Mouse (Mus musculus): ENCODE measurements around the gene Dnajc5.
A peak's percentile ranks its signal among the peaks of the same experiment; 100 is the strongest.

The Dnajc5 gene

DNA sequence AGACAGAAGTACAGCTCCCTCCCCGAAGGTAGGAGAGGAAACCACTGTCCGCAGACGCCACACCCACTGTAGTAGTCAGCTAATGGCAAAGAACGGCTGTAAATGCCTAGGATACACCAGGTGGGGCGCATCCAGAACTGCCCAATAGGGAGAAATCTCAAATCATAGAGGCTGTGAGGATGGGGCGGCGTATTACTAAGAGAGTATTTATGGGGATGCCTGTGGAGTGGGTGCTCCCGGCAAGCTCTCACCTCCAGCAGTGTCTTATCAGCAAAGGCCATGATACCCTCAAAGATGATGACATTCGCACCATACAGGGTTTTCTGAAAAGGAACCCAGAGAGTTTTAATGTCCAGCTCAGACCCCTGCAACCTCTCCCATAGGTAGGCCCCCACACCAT is 53.7 kb downstream of the Dnajc5 start:
- DNase-seq: peak; percentile 33

DNA sequence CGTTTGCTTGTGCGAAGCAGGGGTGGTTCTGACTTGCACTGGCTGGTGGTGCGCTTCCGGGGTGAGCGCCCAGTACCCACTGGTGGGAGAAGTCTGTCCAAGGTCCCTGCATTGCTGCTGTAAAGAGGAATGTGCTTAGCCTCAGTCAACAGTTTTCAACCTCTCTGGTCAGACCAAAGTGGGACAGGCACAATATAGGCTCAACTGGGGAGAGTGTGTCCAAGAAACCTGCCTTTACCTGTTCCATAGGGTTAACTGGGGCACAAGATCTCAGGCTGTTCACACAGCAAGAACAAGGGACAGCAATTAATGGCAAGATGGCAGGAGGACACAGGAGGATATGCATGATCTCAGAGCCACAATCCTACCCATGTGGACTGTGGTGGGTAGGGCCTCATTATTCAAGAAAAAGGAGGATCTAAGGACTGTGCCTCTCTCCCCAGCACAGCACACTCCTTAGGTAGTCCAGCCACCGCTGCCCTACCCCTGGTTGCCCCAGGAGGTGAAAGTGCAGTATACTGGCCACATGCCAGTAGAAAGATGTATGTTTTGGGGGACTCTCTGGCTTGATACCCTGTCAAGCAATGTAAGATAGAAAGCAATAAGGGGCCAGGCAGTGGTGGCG is 54.7 kb downstream of the Dnajc5 start:
- DNase-seq: peak; percentile 31

DNA sequence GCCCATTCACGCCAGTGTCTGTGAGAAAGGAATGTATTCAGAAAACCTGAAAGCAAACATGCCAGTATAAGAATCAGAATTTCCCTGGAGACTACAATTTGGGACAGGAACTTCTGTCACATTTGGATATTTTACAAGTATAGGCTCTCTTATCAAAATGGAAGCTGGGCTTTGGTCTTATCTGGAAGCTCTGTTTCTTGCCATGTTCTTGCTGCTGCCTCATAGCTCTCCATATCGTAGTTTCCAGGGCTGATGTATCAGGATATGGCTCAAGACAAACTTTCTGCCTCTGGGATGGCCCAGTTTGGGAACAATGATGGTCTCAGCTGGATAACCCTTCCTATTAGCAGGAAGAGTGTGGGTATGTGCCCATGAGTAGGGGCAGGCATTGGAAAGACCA is 56.3 kb downstream of the Dnajc5 start:
- DNase-seq: peak; percentile 14

DNA sequence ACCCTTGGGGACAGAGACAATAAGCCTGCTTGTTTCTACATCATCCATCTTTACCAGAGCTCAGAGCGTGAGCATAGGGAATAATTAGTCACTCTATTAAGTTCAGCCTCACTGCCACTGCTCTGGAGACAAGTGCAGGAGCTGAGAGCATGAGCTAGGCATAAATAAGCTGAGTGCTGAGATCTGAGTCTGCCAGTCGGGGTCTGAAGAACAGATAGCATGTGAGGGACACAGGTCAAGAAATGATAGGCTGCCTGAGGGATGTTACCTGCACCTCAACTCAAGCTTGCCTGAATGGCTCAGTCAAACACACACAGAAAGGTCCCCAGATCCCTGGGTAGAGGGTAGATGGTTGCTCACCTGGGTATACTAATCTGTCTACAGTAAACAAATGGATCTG is 56.8 kb downstream of the Dnajc5 start:
- DNase-seq: peak; percentile 25

DNA sequence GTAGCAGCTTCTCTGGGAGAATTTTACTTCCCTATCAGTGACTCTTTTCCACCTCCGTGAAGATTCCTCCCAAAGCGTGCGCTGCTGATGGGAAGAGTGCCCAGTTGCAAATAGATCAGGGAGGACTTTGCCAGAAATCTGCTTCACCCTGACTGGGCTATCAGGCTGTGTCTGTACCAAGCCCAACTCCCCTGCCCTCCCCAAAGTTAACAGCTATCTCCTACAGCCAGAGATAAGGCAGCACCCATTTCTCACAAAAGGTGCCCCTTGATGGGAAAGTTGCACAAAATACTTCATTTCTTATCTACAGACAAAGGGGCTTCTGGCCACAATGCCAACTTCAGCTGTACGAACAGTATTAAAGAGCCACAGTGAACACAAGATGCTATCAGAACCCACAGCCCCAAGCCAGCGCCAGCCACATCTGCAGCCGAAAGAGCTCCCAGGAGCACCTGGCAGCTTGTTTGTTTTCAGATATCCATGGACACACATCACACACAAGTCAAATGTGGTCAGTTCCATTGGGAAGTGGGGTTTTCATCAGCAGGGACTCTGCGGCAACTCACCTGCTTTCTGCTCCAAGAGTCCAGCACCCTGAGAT is 57.8 kb downstream of the Dnajc5 start:
- peak; percentile 78 for DNase-seq

DNA sequence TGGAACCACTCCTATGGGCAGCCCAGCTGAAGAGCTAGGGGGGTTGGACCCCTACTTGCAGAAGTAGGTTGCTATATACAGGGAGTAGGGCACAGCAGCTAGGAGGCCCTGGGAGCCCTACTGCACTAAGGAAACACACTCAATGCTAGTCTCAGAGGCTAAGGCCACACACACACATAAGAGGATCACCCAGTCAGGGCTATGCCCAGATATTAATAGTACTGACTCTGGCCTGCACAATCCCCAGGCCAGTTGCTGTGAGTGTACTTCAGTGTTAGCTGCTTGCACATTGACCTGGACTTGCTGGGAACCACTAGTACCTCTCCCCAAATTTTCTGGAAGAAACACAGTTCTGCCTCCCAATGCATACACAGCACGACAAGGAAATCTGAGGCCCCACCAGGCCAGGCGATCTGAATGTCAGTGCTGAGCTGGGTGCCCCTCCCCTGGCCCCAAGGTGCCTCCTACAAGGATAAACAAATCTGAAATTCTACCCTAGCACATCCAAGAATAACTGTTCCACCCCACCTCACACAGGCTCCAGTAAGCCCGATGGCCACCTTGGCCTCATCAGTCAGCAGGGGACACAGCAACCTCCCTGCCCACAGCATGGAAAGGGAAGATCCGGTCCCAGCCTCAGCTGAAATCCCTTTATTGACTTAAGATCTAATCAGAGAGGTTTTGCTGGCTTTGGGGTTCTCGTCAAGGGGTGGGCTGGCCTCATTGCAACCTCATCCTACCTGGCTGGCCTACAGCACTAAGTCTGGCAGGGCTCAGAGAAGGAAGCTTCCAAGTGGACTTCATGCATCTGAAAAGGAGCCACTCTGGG is 58.7 kb downstream of the Dnajc5 start:
- DNase-seq: peak; percentile 34

DNA sequence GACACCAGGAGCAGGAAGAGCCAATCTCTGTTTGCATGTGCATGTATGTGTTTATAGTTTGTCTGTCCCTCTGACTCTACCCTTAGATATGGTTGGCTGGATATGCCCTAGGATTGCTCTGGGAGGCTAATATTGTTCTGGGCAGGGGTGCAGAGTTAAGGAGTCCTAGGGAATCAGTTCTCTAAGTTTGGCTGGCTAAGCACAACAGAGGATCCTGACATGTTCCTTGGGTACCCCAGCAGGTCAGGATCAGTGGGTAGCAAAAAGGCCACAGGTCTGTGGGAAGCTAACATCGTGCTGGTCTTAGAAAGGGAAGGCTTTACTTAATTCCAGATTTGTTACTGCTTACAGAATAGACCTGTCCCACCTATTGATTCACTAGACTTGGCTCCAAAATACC is 59.4 kb downstream of the Dnajc5 start:
- DNase-seq: peak; percentile 20

DNA sequence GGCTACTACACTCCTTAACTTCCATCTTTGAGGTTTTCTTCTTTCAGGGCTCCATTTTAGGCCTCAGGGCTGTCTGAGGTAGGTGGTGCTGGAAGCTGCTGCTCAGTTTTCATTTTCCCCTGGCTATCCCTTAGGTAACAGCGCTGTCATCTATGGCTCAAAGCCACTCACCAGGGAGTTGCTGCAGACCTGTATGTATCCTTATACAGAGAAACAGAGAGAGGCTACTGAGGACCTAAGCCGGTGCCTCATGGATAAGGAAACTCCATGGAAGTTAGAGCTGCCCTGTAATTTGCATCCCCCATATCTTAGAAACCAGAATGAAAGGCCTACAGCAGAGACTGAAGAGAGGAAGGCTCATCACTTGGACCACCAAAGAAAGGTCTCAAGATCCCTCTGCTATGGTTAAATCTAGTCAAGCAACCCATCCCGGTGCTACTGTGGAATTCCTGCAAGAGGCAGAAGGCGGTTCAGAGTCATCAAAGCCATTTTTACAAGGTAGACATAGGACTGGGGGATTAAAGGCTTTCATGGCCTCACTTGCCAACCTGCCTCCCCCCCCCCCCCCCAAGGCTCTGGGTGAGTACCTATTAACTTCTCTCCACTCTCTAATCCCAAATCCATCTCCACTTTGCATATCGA is 60.0 kb downstream of the Dnajc5 start:
- DNase-seq: no peak

DNA sequence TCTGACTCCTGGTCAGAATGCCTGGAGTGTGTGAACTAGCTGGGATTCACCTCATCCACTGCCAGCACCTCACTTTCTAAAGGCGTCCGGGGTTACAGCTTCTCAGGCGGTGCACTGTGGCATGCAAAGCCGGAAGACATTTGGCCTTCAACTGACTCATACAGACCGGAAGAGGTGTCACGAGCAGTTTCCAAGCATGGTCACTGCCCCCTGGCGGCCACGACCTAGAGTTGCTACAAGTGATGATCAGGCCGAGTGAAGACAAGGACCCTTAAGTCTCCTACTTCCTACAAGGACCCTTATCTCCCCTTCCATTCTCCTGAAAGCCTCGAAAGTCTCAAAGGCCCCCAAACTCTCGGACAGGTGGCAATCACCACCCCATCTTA is 60.7 kb downstream of the Dnajc5 start:
- DNase-seq: peak; percentile 87

DNA sequence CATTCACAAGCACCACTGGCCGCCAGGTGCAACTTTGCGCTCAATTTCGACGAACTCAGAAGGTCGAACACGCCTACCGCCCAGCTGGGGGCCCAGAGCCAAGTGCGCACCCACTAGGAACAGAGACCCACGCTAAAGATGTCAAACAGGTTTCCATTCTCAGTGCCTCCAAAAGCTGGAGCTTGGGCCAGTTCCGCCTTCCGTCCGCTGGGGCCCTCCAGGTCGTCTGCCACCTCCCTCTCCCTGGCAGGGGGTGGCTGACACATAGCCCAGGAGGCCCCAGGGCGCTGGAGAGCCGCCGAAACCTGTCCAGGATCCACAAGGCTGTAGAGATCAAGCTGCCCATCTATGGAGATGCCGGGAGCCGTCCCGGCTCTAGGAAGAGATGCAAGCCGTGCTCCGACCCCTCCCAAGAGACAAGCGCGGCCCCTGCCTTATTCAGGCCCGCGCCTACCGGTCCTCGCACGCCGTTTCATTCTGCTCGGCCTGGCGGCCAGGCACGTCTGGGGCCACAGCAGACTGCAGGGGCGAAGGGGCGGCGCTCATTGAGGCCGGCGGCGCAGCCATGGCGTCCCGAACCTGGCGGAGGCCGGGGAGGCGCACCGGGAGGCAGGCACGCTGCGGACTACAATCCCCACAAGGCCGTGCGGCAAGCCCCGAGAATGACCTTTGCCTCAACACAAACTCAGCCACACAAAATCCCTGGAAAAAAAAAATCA is 61.3 kb downstream of the Dnajc5 start:
- DNase-seq: peak; percentile 87

DNA sequence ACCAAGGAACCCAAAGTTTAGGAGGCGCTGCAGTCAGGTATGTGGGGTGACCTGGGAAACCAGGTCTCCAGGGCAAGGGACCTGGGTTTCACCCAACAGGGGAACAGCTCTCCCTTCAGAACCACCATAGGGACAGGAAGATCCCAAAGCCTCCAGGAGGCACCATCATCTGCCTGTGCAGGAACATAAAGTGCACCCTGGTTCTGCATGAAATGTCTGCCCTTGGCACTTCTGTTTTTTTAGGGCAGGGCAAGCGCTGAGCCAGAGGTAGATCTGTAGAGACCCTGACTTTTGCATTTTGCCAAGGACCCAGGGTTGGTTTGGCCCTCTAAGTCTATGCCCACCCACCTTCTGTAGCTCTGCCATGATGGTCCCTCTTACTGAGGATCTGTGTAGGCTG is 62.1 kb downstream of the Dnajc5 start:
- no peak for DNase-seq

DNA sequence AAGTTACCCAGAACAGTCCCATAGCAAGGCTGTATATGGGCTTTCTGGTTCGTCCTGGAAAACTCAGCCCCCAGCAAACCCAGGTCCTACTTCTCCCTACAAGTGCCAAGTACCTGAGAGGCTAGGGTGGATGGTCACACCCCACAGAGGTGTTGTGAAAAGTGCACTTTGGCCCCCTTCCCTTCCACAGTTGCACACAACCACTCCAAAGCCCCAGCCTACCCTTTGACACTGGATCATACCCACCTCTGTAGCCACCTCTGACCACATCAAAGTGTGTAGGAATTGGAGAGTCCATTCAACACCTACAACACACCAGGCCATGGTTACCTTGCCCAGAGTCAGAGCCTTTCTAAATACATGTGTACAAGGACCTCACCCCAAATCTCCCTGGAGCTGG is 62.7 kb downstream of the Dnajc5 start:
- DNase-seq: peak; percentile 52

DNA sequence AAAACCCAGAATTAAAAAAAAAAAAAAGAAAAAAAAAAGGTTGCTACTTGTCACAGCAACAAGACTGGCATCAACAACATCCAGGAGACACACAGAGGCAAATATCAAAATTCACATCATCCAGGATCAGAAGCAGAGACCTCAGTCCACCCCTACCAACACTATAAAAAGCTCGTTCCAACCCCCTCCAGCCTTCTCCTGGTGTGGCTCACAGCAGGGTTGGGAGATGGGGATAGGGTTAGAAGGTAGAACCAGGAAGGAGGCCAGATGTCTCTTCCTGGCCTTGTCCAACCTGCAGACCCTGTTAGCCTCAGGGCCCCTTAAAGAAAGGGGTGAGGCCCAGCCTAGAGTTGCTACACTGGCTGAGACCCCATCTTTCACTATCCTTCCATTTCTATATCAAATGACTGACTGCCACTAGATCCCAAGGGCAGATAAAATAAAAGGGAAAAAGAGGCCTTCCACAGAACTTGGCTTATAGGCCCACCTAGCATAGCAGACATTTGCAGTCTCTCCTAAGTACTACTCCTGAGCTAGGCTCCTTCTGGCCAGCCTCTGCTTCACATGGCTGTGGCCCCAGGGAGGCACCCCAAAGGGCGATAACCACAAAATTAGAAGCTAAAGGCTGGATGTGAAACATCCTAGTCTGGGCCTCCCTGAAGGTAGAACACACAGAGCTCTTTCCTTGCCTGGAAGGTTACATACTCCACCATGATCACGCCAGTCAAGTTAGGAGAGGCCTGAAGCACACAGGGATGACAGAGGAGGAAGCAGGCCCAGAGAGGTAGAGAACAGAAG is 63.4 kb downstream of the Dnajc5 start:
- peak; percentile 40 for DNase-seq

DNA sequence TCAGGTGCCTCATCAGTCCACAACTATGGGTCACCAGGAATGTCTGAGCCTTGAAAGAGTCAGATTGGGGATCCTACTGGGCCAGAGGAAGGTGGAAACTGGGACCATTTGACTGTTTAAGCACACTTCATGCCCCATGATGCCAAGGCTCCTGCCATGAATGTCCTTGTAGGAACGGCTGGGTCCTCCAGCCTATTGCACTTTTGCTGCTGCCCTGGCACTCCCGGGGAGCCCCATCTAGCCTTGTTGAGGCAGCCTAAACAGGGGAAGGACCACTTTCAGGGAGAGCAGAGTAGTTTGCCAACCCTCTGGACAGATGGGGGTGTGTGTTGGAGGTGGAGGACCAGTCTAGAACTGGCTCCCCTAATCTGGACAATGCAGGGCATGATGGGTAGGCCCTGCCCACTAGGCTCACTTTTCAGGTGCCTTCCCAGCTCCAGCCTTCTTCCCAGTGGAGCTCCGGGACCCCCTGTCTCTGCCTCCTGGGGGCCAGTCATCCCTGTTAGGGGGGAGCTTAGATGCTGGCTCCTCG is 64.2 kb downstream of the Dnajc5 start, which contains the start of gene Uckl1:
Gene Uckl1, minus strand, starts transcription at position 482 of the 532 bp plus-strand sequence.
- peak; percentile 36 for DNase-seq

DNA sequence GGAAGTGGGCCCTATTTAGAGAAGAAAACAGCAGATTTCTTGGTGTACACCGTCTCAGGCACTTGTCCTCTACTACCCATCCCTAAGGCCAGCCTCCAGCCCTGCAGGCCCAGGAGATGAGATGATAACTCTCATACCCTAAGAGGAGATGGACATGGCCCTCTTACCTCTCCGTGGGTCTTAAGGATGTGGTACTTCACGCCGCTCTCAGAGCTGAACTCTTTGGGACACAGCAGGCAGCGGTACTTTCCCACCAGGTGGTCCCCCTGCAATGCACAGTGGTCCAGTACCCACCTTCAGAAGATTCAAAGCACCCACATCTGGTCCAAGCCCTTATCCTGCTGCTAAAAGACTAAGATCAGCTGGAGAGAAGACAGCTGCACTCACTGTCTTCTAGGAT is 65.2 kb downstream of the Dnajc5 start:
- peak; percentile 27 for DNase-seq

DNA sequence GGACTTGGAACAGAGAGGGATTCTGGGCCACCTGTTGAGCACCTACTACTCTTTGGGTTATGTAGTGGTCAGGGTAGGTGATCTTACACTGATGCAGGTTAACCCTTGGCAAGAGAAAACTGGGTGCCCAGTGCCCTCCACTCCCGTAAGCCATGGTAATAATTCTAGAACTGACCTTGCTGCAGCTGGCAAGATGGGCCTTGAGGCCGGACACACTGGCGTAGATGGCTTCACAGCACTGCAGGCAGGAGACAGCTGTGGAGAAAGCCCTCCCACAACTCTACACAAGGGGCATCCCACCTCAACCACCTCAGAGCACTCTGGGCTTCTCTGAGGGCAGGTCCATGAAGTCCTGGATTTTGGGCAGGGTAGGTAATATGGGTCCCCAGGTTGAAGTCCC is 65.8 kb downstream of the Dnajc5 start:
- DNase-seq: peak; percentile 35

DNA sequence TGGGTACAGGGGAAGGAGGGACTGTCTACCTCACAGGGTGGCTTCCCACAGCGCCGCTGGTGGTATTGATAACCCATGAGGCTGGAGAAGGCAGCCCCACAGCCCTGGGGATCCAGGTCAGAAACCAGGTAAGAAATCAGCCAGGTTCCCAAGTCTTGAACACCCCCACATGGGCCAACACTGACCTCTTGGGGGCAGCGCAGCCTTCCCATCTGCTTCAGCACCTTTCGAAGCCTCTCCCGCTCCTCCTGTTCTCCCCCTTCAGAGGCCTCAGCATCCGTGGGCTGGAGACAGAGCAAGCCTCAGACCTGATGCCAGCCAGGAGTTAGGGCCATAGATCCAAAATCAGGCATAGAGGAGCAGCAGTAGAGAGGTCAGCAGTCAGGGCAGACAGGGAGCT is 67.5 kb downstream of the Dnajc5 start:
- DNase-seq: peak; percentile 26

DNA sequence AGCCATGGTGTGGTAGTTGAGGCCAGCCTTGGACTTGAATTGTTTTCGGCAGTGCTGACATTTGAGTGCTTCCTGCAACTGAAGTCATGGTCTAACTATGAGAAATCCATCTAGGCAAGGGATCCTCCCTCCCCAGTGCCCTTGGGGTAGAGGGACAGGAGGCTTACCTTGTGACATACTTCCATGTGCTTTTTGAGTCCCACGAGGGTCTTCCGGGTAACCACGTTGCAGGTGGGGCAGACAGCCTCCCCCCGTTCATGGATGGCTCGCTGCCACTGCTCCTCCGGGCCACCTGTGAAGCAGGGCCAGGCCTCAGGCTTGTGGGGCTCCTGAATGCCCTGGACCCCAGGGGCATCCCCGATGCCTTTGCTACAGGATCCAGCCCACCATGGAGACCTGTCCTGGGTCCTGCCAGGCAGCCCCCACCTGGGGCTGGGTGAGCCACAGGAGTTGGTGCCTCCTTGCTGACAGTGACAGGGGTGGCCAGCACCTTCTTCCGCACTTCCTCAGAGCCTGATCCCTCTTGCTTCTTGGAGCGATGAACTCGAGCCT is 68.0 kb downstream of the Dnajc5 start:
- DNase-seq: peak; percentile 47

DNA sequence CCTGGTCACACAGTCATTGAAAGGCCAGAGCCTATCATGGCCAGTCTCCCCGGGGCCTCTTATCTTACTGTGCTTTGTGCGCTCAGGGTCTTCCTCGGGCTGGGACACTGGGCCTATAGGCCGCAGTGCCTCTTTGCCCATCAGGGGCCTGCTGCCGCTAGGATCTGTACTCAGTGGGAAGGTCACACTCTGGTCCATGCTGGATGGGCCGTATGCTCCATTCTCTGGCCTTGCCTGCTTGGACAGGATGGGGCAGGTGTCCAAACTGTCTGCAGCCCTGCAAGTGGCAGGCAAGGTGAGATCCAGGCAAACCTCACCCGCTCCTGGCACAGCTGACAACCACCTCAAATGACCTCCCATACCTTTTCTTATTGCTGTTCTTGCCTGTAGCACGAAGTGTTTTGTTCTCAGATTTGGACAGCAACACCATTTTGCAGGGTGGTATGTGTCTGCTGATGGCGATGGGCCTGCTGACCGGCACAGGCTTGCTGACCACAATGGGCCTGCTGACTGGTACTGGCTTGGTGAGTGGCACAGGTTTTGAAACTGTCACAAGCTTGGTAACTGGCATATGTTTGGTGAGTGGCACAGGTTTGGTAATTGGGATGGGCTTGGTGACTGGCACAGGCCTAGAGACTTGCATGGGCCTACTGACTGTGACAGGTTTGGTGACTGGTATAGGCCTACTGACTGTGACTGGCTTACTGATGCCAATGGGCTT is 68.9 kb downstream of the Dnajc5 start:
- peak; percentile 68 for DNase-seq

DNA sequence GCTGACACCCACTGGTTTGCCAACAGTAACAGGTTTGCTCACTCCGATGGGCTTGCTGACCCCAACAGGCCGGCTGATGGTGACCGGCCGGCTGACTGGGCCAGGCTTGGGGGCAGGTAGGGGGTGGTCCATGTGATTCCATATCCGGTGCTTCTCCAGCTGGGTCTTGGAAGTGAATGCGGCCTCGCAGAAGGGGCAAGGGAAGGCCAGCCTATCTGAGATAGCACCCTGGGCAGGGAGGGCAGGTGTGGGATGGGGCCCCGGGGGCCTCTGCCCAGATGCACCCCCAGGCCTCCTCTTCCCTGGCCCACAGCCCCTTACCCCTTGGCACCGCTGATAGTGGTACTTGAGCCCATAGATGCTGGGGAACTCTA is 69.4 kb downstream of the Dnajc5 start:
- peak; percentile 50 for DNase-seq

DNA sequence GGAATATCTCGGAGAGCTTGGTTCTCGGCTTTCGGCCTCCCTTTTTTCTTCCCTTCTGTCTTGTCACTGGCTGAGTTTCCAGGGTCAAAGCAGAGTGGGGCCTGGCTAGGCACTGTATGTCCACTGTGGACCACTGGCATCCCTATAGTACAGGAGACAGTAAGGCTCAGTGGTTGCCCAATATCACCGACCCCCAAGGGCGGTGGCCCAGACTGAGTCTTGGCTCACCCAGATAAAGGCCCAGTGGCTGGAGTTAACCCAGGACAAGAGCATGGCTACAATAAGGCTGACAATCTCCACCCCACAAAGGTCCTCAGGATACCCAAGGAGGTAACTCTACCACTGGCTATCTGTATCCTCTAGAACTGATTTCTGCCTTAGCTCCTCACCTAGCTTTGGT is 70.2 kb downstream of the Dnajc5 start:
- DNase-seq: peak; percentile 34
